Mouse (Mus musculus): Measurements from ENCODE around the gene Unc45a.
A peak's percentile ranks its signal among the peaks of the same experiment; 100 is the strongest.
"Not testable (repeated sequence)": the region's sequence is repeated elsewhere in the genome, so short reads cannot be mapped to it uniquely, and the experiment has no call there.

Unc45a gene

DNA sequence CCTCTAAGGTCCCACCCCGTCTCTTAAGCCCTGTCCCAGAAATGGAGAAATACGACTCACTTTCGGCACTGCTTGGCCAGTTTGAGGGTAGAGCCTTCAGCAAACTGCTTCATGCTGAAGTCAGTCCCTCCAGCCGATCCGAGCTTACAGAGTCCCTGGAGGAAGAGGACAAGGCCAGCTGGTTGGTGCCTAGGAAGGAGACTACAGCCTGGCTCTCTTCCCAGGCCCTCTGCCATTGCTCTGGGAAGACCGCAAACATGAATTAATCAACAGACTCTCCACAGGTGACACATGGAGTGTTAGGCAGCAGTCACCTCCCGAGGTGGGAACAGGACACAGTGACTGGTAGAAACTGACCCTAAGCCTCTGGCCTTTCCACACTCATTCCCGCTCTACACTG is 10.5 kb downstream of the Unc45a start:
- H3K4me3 ChIP-seq (replicated peaks; ENCODE audit: low read length), result no peak overlapping the region
- H3K9me3 ChIP-seq (ENCODE audit: low read length), result peaks cover 9% of the 10 kb centered on the region; the same call in 1 of the 2 replicates
- H3K4me1 ChIP-seq (replicated peaks; ENCODE audit: low read depth, low read length), result peaks cover 39% of the 10 kb centered on the region
- no peak for TF ChIP-seq NANOG (IDR thresholded peaks at IDR 0.05; ENCODE audit: borderline replicate concordance, low read length)
- TF ChIP-seq CTCF (conservative IDR thresholded peaks at IDR 0.05; ENCODE audit: low read length), result no peak
- no peak for TF ChIP-seq POU5F1 (IDR thresholded peaks at IDR 0.05; ENCODE audit: borderline replicate concordance, low read length)
- H3K36me3 ChIP-seq (ENCODE audit: insufficient read depth, low read length), result peaks cover 87% of the 10 kb centered on the region
- H3K27me3 ChIP-seq (ENCODE audit: insufficient read depth, low read length), result no peaks in the 10 kb centered on the region

DNA sequence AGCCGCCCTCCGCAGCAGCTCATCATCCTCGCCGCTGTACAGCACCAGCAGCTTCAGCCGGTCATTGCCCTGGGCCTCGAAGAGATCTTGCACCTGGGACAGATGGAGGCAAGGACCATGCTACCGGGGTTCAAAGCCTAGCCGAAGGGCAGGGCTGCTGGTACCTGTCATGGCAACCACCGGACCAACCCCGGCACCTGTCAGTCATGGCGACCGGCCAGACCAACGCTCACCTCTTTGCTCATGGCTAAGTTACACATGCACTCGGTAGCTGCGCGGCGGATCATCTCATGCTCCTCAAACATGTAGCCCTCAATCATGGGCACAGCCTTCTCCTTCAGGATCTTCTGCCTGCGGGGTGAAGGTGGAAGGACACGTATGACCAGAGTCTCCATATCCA is 14.7 kb downstream of the Unc45a start:
- no peaks in the 10 kb centered on the region for H3K9me3 ChIP-seq (ENCODE audit: low read length)
- TF ChIP-seq CTCF (conservative IDR thresholded peaks at IDR 0.05; ENCODE audit: low read length) (no peak), NANOG (IDR thresholded peaks at IDR 0.05; ENCODE audit: borderline replicate concordance, low read length) (no peak)
- H3K27me3 ChIP-seq (ENCODE audit: insufficient read depth, low read length), result no peaks in the 10 kb centered on the region
- peak overlapping the region; percentile 66 for H3K4me3 ChIP-seq (replicated peaks; ENCODE audit: low read length)
- H3K36me3 ChIP-seq (ENCODE audit: insufficient read depth, low read length), result peaks cover 57% of the 10 kb centered on the region
- H3K4me1 ChIP-seq (replicated peaks; ENCODE audit: low read depth, low read length), result peaks cover 46% of the 10 kb centered on the region

GRCm38 (mm10) chr7:80325292-80325868 is 15.4 kb downstream of the Unc45a start:
- Histone ChIP-seq H3K36me3 (ENCODE audit: insufficient read depth, low read length) (peaks cover 56% of the 10 kb centered on the region), H3K4me1 (replicated peaks; ENCODE audit: low read depth, low read length) (peaks cover 47% of the 10 kb centered on the region), H3K4me3 (replicated peaks; ENCODE audit: low read length) (peak overlapping the region; percentile 66), H3K27me3 (ENCODE audit: insufficient read depth, low read length) (no peaks in the 10 kb centered on the region), H3K9me3 (ENCODE audit: low read length) (no peaks in the 10 kb centered on the region)
- TF ChIP-seq CTCF (conservative IDR thresholded peaks at IDR 0.05; ENCODE audit: low read length), result no peak
- no peak for TF ChIP-seq POU5F1 (IDR thresholded peaks at IDR 0.05; ENCODE audit: borderline replicate concordance, low read length)
- TF ChIP-seq NANOG (IDR thresholded peaks at IDR 0.05; ENCODE audit: borderline replicate concordance, low read length), result no peak

- H3K9me3 ChIP-seq (ENCODE audit: low read length); H3K27me3 ChIP-seq (ENCODE audit: insufficient read depth, low read length); H3K4me3 ChIP-seq (replicated peaks; ENCODE audit: low read length): not testable (repeated sequence)
- Histone ChIP-seq H3K4me1 (replicated peaks; ENCODE audit: low read depth, low read length) (peaks cover 53% of the 10 kb centered on the region), H3K36me3 (ENCODE audit: insufficient read depth, low read length) (peaks cover 54% of the 10 kb centered on the region)
Observed at GRCm38 (mm10) chr7:80324816-80325119, 16.0 kb downstream of the Unc45a start.

DNA sequence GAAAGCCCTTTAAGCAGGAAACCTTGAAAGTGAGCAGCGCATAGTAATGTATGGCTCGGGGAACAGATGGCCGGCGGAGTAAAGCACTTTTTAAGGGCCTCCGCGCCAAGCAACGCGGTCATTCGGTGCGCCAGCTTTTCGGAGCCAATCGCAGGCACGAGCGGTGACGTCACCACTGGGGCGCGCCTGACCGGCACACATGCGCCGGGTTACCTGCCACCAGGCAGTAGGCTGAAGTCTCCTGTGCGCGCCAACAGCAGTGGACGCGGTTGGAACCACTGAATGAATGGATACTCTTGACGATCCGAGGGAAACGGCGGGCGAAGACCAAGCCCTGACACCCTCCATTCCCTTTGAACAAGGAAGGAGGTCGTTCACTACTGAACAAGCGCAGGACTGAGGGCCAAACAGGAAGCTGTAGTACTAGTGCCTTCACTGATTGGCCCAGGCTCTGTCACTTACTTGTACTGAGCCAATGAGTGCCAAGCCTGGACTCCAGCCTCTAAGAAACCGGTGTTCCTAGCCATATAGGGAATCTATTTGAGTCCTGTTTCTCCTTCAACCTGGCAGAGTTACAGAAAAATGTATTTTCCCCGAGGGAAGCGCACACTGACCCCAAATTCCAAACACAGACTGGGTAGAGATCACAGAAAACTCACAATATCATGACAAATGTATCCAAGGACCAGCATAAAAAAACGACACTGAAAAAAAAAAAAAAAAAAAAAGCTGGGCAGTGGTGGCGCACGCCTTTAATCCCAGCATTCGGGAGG is 16.6 kb downstream of the Unc45a start, which contains the start of gene Rccd1:
Gene Rccd1 (minus strand): TSS at position 412 of the 773 bp plus-strand sequence.
- H3K36me3 ChIP-seq (ENCODE audit: insufficient read depth, low read length), result peaks cover 56% of the 10 kb centered on the region
- H3K4me1 ChIP-seq (replicated peaks; ENCODE audit: low read depth, low read length), result peaks cover 57% of the 10 kb centered on the region
- H3K4me3 ChIP-seq (replicated peaks; ENCODE audit: low read length), result peak within 1 kb of the TSS; percentile 86
- no peaks in the 10 kb centered on the region for H3K9me3 ChIP-seq (ENCODE audit: low read length)
- no peak for TF ChIP-seq NANOG (IDR thresholded peaks at IDR 0.05; ENCODE audit: borderline replicate concordance, low read length)
- no peak for TF ChIP-seq CTCF (conservative IDR thresholded peaks at IDR 0.05; ENCODE audit: low read length)
- no peak for TF ChIP-seq POU5F1 (IDR thresholded peaks at IDR 0.05; ENCODE audit: borderline replicate concordance, low read length)
- no peaks in the 10 kb centered on the region for H3K27me3 ChIP-seq (ENCODE audit: insufficient read depth, low read length)

DNA sequence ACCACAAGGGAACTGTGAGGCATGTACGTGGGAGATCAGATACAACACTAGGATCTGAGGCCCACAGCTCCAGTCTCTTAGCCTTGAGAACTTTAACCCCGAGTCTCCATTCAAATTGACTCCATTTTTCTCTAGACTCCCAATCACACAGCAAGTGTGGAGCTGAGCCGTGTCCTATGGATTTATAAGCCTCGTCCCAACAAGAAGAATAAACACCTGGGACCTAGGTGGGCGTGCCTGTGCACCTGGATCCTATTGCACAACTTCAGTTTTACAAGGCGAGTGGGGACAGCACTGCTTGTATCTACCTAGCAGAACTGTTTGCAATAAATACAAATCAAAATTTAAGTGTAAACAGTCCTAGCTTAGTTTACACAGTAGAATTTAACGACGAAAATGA is 17.5 kb downstream of the Unc45a start:
- peaks cover 56% of the 10 kb centered on the region for H3K4me1 ChIP-seq (replicated peaks; ENCODE audit: low read depth, low read length)
- H3K27me3 ChIP-seq (ENCODE audit: insufficient read depth, low read length), result no peaks in the 10 kb centered on the region
- H3K9me3 ChIP-seq (ENCODE audit: low read length), result no peaks in the 10 kb centered on the region
- H3K36me3 ChIP-seq (ENCODE audit: insufficient read depth, low read length), result peaks cover 59% of the 10 kb centered on the region
- H3K4me3 ChIP-seq (replicated peaks; ENCODE audit: low read length), result peak overlapping the region; percentile 86
- no peak for TF ChIP-seq POU5F1 (IDR thresholded peaks at IDR 0.05; ENCODE audit: borderline replicate concordance, low read length)
- TF ChIP-seq NANOG (IDR thresholded peaks at IDR 0.05; ENCODE audit: borderline replicate concordance, low read length), result no peak
- no peak for TF ChIP-seq CTCF (conservative IDR thresholded peaks at IDR 0.05; ENCODE audit: low read length)

- TF ChIP-seq POU5F1 (IDR thresholded peaks at IDR 0.05; ENCODE audit: borderline replicate concordance, low read length) (no peak), NANOG (IDR thresholded peaks at IDR 0.05; ENCODE audit: borderline replicate concordance, low read length) (no peak)
- Histone ChIP-seq H3K9me3 (ENCODE audit: low read length) (no peaks in the 10 kb centered on the region), H3K4me1 (replicated peaks; ENCODE audit: low read depth, low read length) (peaks cover 39% of the 10 kb centered on the region), H3K36me3 (ENCODE audit: insufficient read depth, low read length) (peaks cover 53% of the 10 kb centered on the region), H3K4me3 (replicated peaks; ENCODE audit: low read length) (peak overlapping the region; percentile 70), H3K27me3 (ENCODE audit: insufficient read depth, low read length) (no peaks in the 10 kb centered on the region)
Observed at GRCm38 (mm10) chr7:80319846-80320496, 20.8 kb downstream of the Unc45a start.

DNA sequence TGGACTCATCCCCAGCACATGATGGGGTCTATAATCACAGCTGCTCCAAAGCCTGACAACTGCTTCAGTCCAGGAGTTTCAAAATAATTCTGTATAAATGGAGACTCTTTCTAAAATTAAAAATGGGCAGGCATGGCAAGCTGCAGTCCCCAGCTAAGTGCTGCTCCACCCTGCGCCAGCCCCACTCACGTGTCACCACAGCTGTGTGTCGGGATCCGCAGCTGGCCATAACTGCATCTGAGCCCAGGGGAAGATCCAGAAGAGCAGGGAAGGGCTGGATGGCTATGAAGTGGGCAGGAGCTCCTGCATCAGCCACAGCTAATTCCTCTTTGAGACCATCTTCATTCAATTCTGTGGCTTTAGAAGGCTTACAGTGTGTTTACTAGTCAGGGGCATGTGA is 22.1 kb downstream of the Unc45a start:
- Histone ChIP-seq H3K4me1 (replicated peaks; ENCODE audit: low read depth, low read length) (peaks cover 46% of the 10 kb centered on the region), H3K36me3 (ENCODE audit: insufficient read depth, low read length) (peaks cover 65% of the 10 kb centered on the region), H3K4me3 (replicated peaks; ENCODE audit: low read length) (no peak overlapping the region), H3K9me3 (ENCODE audit: low read length) (no peaks in the 10 kb centered on the region), H3K27me3 (ENCODE audit: insufficient read depth, low read length) (no peaks in the 10 kb centered on the region)
- TF ChIP-seq CTCF (conservative IDR thresholded peaks at IDR 0.05; ENCODE audit: low read length), result no peak
- TF ChIP-seq NANOG (IDR thresholded peaks at IDR 0.05; ENCODE audit: borderline replicate concordance, low read length), result no peak
- TF ChIP-seq POU5F1 (IDR thresholded peaks at IDR 0.05; ENCODE audit: borderline replicate concordance, low read length), result no peak
